Mouse (Mus musculus) stomach, embryonic 14.5 days (tissue): ENCODE measurements around the gene Naa40. TPM values are rescaled to one million over a fixed set of nuclear protein-coding genes. Genes with fewer than 3 reads are reported as not detected.

ENCODE experiments used
- ATAC-seq: fragments of 200-750 bp; cut with Nextera tagmentation; 2 replicates; pipeline ENCODE4 v1.8.0; 2017; ENCODE audit warnings: low read depth, moderate TSS enrichment; ENCODE audit not compliant: insufficient number of reproducible peaks, insufficient read depth, low FRiP score
- H3K27ac ChIP-seq: fragments of 300-500 bp; sonication (generic); 2 replicates; pipeline ENCODE4 v1.5.1; 2014; ENCODE audit warnings: mild to moderate bottlenecking, low read length, moderate library complexity, mixed read lengths
- H3K27me3 ChIP-seq: fragments of 300-500 bp; sonication (generic); 2 replicates; pipeline ENCODE4 v1.6.1; 2014; ENCODE audit warnings: low read length, control low read depth, mixed read lengths; ENCODE audit not compliant: control insufficient read depth, insufficient read depth
- H3K36me3 ChIP-seq: fragments of 300-500 bp; sonication (generic); 2 replicates; pipeline ENCODE4 v1.6.1; 2014; ENCODE audit warnings: mild to moderate bottlenecking, control low read depth, low read length, moderate library complexity, mixed read lengths; ENCODE audit not compliant: control insufficient read depth, insufficient read depth
- H3K4me1 ChIP-seq: fragments of 300-500 bp; sonication (generic); 2 replicates; pipeline ENCODE4 v1.6.1; 2014; ENCODE audit warnings: low read length, control low read depth, mixed read lengths; ENCODE audit not compliant: control insufficient read depth, insufficient read depth
- H3K4me2 ChIP-seq: fragments of 300-500 bp; sonication (generic); replicated peaks from 2 replicates; pipeline ENCODE4 v1.6.1; 2014; ENCODE audit warnings: low read depth, low read length, control low read depth
- H3K4me3 ChIP-seq: fragments of 300-500 bp; sonication (generic); 2 replicates; pipeline ENCODE4 v1.5.1; 2014; ENCODE audit warnings: low read depth, low read length, control low read depth
- H3K9ac ChIP-seq: fragments of 300-500 bp; sonication (generic); replicated peaks from 2 replicates; pipeline ENCODE4 v1.6.1; 2014; ENCODE audit warnings: low read depth, mild to moderate bottlenecking, control low read depth, low read length, moderate library complexity, mixed read lengths
- H3K9me3 ChIP-seq: fragments of 300-500 bp; sonication (generic); 2 replicates; pipeline ENCODE4 v1.6.1; 2016; ENCODE audit warnings: low read depth, low read length, control low read depth; ENCODE audit not compliant: control insufficient read depth
- WGBS: fragments of 180-500 bp; shearing (Covaris S2); extraction: QIAGEN DNeasy Blood & Tissue Kit; methylation state at CpG from one replicate; pipeline ENCODE4 v1.1.7; 2014; 5-methylcytosine and 5-hydroxymethylcytosine counted together
- polyA plus RNA-seq: library from polyadenylated mRNA; unstranded; fragments of >200 nt; fragmentation: Nextera tagmentation; extraction: Ambion mirVana; gene quantifications from 2 replicates; pipeline ENCODE4 v1.2.1, GENCODE M21; 2014

Naa40 gene
- polyA plus RNA-seq = 59.4 and 59.6 TPM in 2 replicates

DNA sequence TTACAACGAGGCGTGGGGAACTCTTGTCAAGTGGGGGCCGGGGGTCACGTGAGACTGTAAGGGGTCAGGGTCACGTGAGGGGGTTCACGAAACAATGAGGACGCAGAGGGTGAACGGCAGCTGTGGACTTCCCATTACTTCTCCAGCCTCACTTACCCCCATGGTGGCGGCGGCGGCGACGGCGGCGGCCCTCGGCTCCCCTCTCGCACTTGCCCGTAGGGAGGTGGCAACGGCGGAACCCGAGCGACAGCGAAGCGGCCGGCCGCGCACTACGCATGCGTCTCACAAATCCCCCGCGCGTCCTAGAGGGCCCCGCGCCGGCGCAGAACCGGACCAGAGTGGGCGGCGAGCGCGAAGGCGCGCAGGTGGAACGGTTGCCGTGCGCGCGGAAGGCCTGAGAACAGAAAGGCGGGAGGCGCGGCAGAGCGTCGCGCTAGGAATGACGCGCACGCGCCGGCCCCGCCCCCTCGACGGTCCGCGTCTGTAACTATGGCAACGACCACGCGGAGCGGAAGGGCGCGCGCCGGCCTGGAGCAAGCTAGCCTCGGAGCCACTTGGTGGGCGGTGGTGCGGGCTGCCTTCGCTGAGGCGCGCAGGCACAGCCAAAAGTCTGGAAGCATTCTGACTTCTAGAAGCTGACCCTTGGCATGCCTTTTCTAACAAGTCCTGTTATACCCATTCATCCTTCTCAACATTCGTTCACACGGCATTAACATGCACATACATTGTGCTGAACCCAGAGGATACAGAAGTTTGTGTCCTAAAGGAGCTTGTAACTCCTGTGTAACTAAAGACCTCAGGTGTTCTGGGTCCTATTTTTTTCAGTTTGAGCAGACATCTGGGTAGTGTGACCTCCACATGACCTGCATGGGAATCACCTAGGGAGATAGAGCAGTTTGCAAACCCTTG lies at the start of gene Naa40:
Naa40 (minus strand) TSS at position 402 of the 909 bp plus-strand sequence.
- WGBS = under 1% methylated on average over 80 of the region's 80 CpGs

DNA sequence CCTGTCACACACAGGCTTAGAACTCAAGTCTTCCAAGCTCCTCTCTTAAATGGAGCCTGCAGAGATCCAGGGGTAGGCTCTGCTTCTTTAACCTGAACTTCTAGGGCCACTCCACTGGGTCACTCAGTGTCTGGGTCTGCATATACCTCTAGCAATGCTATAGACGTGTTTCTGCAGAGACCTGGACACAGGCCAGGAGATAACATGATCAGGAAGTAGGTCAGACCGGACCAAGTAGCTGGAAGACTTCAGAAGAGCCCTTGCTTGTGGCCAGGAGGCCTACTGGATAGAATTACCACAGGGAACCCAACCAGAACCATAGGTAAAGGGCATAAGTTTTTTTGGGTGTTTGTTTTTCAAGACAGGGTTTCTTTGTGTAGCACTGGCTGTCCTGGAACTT lies 48.8 kb upstream of the Naa40 start:
- Histone ChIP-seq H3K4me3 (no peak overlapping the region), H3K4me1 (peaks cover 24% of the 10 kb centered on the region), H3K36me3 (peaks cover 28% of the 10 kb centered on the region), H3K9ac (no peak overlapping the region), H3K4me2 (no peak overlapping the region), H3K27ac (no peak overlapping the region), H3K9me3 (no peaks in the 10 kb centered on the region), H3K27me3 (no peaks in the 10 kb centered on the region)
- ATAC-seq = no peak
- 43% methylated on average over 2 of the region's 2 CpGs for WGBS

More for the DNA sequence above, at the start of gene Naa40:
- Histone ChIP-seq H3K27ac (peak within 1 kb of the TSS; percentile 71), H3K4me3 (peak within 1 kb of the TSS; percentile 79), H3K4me1 (peaks cover 10% of the 10 kb centered on the region; the same call in 1 of the 2 replicates), H3K9me3 (no peaks in the 10 kb centered on the region), H3K9ac (peak within 1 kb of the TSS; percentile 72), H3K36me3 (no peaks in the 10 kb centered on the region), H3K27me3 (no peaks in the 10 kb centered on the region), H3K4me2 (peak within 1 kb of the TSS; percentile 96)
- peak; percentile 96 for ATAC-seq

DNA sequence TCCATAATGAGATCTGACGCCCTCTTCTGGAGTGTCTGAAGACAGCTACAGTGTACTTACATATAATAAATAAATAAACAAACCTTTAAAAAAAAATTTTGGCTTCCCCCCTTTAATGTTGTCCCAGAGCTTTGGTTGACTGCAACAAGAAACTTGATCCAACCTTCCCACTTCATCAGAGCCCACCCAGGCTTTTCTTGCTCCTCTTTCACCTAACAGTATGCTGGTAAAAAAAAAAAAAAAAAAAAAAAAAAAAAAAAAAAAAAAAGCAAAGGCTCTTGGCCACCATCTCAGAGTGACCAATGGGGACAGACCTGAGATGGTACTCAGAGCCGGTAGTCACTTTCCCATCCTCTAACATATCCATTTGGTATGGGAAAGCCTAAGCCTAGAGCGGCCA lies 47.3 kb upstream of the Naa40 start:
- 78% methylated on average over 3 of the region's 3 CpGs for WGBS
- Histone ChIP-seq H3K4me1 (peaks cover 9% of the 10 kb centered on the region), H3K27ac (no peak overlapping the region), H3K9me3 (no peaks in the 10 kb centered on the region), H3K4me3 (no peak overlapping the region), H3K36me3 (peaks cover 42% of the 10 kb centered on the region), H3K4me2 (no peak overlapping the region), H3K27me3 (no peaks in the 10 kb centered on the region), H3K9ac (no peak overlapping the region)
- ATAC-seq = no peak

- no peak overlapping the region for H3K27ac ChIP-seq
- H3K4me1 ChIP-seq = no peaks in the 10 kb centered on the region
- H3K27me3 ChIP-seq = no peaks in the 10 kb centered on the region
- H3K36me3 ChIP-seq = peaks cover 58% of the 10 kb centered on the region
- ATAC-seq = no peak
- no peak overlapping the region for H3K9ac ChIP-seq
- H3K4me3 ChIP-seq = no peak overlapping the region
- 89% methylated on average over 12 of the region's 12 CpGs for WGBS
- no peak overlapping the region for H3K4me2 ChIP-seq
- no peaks in the 10 kb centered on the region for H3K9me3 ChIP-seq
Observed at GRCm38 (mm10) chr19:7286563-7287315, 45.8 kb upstream of the Naa40 start.

DNA sequence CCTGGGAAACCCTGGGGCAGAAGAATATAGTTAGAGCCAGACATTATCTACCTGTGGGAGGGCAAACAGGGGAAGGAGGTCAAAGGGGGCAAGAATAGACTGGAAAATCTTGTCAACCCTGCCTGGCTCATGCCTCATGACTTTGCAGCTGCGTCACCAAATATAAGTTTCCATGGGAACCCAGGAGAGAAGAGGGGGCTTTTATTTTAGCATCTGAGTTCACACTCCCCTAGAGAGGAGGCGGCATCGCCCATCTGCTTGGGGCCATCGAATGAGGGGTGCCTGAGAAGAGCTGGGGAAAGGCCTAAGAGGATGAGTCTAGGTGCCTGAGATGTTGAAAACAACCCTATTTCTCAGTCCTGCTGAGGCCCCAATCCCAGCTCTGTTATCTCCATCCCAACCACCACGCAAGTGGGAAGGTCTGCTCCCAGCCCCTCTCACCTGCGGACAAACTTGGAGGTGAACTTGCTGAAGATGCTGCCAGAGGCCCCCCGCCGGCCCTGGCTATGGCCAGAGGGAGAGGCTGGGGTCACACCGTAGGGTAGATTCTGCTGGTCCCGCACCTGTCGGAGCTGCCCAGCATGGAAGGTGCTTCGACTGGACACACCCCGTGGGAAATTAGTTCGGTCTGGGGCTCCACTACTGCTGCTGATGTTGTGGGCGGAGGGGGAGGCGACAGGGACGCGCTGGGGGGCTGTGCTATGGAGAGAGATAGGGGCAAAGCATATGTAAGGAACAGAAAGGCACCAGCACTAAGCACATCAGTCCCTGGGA lies 39.8 kb upstream of the Naa40 start:
- Histone ChIP-seq H3K27me3 (no peaks in the 10 kb centered on the region), H3K27ac (0 out of 2 replicates have a peak overlapping the region, but pooled peaks have one; percentile 49)
- ATAC-seq = no peak

GRCm38 (mm10) chr19:7279114-7279513 lies 38.1 kb upstream of the Naa40 start:
- no peaks in the 10 kb centered on the region for H3K27me3 ChIP-seq
- H3K27ac ChIP-seq = no peak overlapping the region
- no peak overlapping the region for H3K4me2 ChIP-seq
- peaks cover 16% of the 10 kb centered on the region for H3K4me1 ChIP-seq
- no peaks in the 10 kb centered on the region for H3K9me3 ChIP-seq
- peak; percentile 11; the same call in 1 of the 2 replicates for ATAC-seq
- H3K4me3 ChIP-seq = no peak overlapping the region
- WGBS = 40% methylated on average over 6 of the region's 6 CpGs
- peaks cover 80% of the 10 kb centered on the region for H3K36me3 ChIP-seq
- H3K9ac ChIP-seq = no peak overlapping the region

More for the DNA sequence above, 39.8 kb upstream of the Naa40 start:
- WGBS = 82% methylated on average over 18 of the region's 18 CpGs
- peaks cover 84% of the 10 kb centered on the region for H3K36me3 ChIP-seq
- peaks cover 6% of the 10 kb centered on the region for H3K4me1 ChIP-seq
- H3K4me3 ChIP-seq = no peak overlapping the region
- no peak overlapping the region for H3K9ac ChIP-seq
- no peaks in the 10 kb centered on the region for H3K9me3 ChIP-seq
- no peak overlapping the region for H3K4me2 ChIP-seq

DNA sequence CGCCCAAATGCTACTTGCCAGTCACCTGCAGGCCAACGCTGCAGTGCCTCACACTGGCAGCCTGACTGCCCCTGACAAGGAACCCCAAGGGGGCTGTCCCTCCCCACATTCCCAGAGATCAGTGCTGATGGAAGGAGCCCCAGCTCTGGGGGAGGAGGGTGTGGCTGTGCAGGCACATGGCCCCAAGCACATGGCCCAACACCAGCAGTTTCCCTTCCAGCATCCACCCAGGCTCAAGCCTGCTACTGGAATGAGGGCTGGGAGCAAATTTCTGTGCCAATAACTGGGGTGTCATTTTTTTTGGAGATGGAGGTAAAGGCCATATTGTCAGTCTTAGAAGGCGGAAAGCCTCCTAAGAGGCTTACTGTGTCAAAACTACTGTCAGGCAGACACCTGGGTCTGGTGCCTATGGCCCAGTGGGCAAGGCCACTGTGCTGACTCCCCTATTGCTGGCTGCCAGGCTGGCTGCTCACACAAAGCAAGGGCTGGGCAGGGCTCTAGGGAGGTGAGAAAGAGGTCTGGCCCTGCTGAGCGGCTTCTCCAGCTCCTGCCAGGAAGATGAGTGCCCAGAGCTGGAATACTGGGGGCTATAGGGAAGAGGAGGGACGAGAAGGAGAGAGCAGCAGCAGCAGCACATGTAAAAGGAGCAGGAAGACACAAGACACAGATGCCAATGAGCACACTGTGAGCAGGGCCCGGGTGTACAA lies 37.4 kb upstream of the Naa40 start:
- WGBS = 83% methylated on average over 6 of the region's 6 CpGs
- peaks cover 79% of the 10 kb centered on the region for H3K36me3 ChIP-seq
- H3K4me2 ChIP-seq = no peak overlapping the region

More for the DNA sequence above, 37.4 kb upstream of the Naa40 start:
- H3K9me3 ChIP-seq = no peaks in the 10 kb centered on the region
- H3K27me3 ChIP-seq = no peaks in the 10 kb centered on the region
- no peak overlapping the region for H3K4me3 ChIP-seq
- no peak overlapping the region for H3K9ac ChIP-seq
- peaks cover 16% of the 10 kb centered on the region for H3K4me1 ChIP-seq
- no peak overlapping the region for H3K27ac ChIP-seq
- ATAC-seq = no peak
